Mouse (Mus musculus) frontal cortex, postnatal 25 days (tissue): ENCODE measurements around the gene Rpa1.
"Not testable (repeated sequence)": the region's sequence is repeated elsewhere in the genome, so short reads cannot be mapped to it uniquely, and the experiment has no call there.

Source experiments
- DNase-seq, 2 experiments: peaks; one replicate each; pipeline ENCODE4 v3.0.0; 2022; ENCODE audit warnings: low spot score in 2 of 2

Rpa1 gene

GRCm38 (mm10) chr11:75348199-75348889, at the start of gene Rpa1, which contains the start of gene Smyd4:
Gene Rpa1 (minus strand): TSS chr11:75348324.
Gene Smyd4 (plus strand): TSS chr11:75348433.
- DNase-seq = peak; percentile 81 to 92

DNA sequence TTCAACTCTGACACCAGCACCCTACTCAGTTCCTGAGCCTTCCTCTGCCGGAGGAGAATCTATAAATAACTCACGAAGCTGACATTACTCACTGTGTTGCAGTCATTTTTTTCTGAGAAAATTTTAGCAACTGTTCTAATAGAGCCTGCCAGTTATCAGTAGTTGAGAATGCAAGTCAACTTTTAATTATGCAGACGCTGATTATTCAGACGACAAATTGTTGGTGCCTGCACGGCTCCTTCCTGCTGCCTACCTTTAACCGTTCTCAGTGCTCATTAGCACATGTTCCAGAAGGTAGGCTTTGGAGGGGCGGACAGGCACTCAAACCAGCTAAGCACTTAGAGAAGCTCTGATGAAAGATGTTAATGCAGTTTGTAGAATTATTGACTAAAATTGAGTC, 49.3 kb upstream of the Rpa1 start:
- no peak for DNase-seq

GRCm38 (mm10) chr11:75395611-75396010, 47.5 kb upstream of the Rpa1 start:
- no peak for DNase-seq

DNA sequence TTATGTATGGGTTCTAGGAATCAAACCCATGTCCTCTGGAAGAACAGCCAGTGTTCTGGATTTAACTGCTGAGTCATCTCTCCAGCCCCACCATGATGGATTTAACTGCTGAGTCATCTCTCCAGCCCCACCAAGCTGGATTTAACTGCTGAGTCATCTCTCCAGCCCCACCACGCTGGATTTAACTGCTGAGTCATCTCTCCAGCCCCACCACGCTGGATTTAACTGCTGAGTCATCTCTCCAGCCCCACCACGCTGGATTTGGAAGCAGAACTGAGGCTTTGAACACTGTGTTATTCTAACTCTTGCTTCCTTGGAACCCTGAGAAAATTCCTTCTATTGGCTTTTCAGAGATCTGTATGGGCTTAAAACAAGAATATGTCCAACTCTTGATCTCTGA, 35.4 kb upstream of the Rpa1 start:
- not testable (repeated sequence) for DNase-seq

DNA sequence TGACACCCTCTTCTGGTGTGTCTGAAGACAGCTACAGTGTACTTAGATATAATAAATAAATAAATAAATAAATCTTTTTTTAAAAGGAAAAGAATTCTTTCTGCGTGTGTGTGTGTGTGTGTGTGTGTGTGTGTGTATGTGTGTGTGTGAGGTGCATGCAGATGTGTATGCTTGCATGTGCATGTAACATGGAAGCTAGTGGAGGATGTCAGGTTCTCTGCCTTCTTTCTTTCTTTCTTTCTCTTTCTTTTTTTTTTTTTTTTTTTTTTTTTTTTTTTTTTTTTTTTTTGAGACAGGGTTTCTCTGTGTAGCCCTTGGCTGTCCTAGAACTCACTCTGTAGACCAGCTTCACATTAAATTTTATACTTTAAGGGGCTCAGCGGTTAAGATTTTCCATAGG, 30.7 kb upstream of the Rpa1 start:
- DNase-seq = not testable (repeated sequence)

- DNase-seq = no peak
Measured at GRCm38 (mm10) chr11:75377125-75377524, 29.0 kb upstream of the Rpa1 start.

- no peak for DNase-seq
Measured at GRCm38 (mm10) chr11:75355475-75355874, 7.4 kb upstream of the Rpa1 start.

GRCm38 (mm10) chr11:75351225-75351624, 3.1 kb upstream of the Rpa1 start:
- no peak for DNase-seq

GRCm38 (mm10) chr11:75348890-75349261, 752 bp upstream of the Rpa1 start:
- DNase-seq = no peak

- no peak for DNase-seq
Measured at GRCm38 (mm10) chr11:75347596-75347995, 528 bp downstream of the Rpa1 start.

DNA sequence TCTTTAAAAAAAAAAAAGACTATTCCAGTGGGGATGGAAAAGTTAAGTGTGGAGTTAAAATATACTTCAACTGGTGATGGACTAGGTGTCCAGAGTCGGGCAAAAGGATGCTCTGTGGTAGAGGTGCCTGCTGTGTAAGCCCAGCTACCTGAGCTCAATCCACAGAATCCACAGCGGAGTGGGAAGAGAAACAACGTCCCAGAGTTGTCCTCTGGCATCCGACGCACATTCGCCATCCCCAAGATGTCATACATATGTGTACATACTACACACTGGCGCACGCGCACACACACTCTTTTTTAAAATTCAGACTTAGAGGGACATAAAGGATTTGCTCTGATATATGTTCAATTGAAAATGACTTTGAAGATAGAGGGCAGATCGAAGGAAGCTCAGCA, 937 bp downstream of the Rpa1 start:
- no peak for DNase-seq

GRCm38 (mm10) chr11:75346556-75347187, 1.5 kb downstream of the Rpa1 start:
- no peak for DNase-seq

DNA sequence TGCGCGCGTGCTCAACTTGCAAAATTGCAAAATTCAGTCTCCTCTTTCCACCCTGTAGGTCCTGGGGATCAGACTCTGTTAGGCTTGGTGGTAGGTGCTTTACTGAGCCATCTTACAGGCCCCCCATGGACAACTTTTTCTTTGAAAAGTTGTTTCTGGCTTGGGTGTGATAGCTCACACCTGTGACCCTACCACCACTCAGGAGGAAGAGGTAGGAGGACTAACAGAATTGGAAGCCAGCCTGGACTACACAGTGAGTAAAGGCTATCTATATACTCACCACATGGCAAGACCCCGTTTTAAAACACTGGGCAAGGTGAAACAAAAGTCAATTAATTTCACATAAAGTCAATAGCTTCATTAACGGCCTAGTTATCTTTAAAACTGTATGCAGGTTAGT, 3.4 kb downstream of the Rpa1 start:
- no peak for DNase-seq

DNA sequence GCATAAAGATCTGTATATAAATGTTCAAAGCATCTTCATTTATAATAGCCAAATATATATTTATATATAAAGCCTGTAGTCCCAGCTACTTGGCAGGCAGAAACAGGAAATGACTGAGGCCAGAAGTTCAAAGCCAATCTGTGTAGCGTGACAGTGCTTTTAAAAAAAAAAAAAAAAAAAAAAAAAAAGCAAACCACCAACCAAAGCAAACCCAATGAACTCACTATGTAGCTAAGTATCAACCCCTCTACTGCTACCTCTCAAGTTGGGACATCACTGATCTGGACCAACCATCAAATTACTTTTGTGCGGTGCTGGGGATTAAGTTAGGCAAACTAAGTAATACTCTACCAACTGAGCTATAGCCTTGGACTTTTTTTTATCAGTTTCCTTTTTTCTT, 4.0 kb downstream of the Rpa1 start:
- DNase-seq = no peak

- DNase-seq = no peak
Measured at GRCm38 (mm10) chr11:75343096-75343495, 5.0 kb downstream of the Rpa1 start.

DNA sequence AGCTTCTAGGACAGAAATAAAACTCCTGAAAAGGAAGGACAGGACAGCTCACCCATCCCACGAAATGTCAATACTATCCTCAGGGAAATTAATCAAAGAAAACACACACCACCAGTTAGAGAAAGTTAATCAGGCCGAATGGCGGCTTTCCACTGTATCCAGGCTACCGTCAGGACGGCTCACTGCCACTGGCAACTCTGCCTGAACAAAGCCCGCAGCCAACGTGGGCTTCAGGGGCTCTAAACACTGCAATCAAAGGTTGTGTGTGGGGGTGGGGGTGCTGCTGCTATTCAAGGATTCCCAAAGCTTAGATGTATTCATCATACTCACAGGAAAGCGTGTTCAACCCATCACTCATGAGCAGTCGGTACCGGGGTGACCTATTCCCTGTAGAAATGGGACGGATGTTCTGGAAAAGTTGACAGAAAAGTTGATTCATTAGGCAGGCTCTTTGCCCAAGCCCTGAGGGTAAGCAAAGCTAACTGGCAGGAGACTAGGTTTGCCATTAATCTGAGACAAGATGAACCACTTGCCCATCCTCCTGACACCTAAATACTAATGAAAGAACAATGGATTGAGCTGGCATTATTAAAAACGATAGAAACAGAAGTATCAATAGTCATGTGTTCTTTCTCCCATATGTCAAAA, 7.3 kb downstream of the Rpa1 start:
- DNase-seq = no peak

- no peak for DNase-seq
Measured at GRCm38 (mm10) chr11:75340076-75340475, 8.0 kb downstream of the Rpa1 start.

- DNase-seq = no peak
Measured at GRCm38 (mm10) chr11:75337246-75337645, 10.9 kb downstream of the Rpa1 start.

GRCm38 (mm10) chr11:75336676-75337075, 11.4 kb downstream of the Rpa1 start:
- DNase-seq = no peak

DNA sequence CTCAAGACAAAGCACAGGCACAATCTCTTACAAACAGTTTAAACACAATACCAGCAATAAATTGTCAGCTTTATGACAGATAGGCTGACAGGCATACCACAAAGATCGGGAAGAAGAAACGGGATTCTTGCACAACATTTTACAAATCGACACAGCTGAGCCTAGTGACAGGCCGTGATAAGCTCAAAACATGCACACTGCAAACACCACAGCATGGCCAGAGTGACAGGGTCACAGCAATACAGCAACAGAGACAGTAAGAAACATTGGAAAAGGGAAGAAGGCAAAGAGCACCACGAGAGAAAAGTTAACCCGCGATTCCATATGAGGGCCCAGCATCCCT, 22.2 kb downstream of the Rpa1 start:
- no peak for DNase-seq

GRCm38 (mm10) chr11:75325116-75325968, 22.8 kb downstream of the Rpa1 start:
- DNase-seq = no peak

- DNase-seq = no peak
Measured at GRCm38 (mm10) chr11:75324433-75324832, 23.7 kb downstream of the Rpa1 start.
